8 mouse cellular contexts compared by ENCODE assay signal in genomic region chr1:162740401-162740835, GRCm38 (mm10). TPM values are rescaled to one million over a fixed set of nuclear protein-coding genes. Genes with fewer than 3 reads are reported as not detected.
A peak's percentile ranks its signal among the peaks of the same experiment; 100 is the strongest.
DNase-seq lines count a peak whose midpoint lies in the region; ATAC-seq and TF ChIP-seq lines count a peak whose summit lies in the region.

Gene Prrc2c, minus strand, starts transcription at chr1:162740556.

- H3K4me2 ChIP-seq in hindbrain, embryonic 13.5 days = peak within 1 kb of the TSS; percentile 87

- in situ Hi-C loops in Patski (cut with MboI; ENCODE audit: low pct_unique_long_range_greater_than_20kb) = no loop called here

- H3K27me3 ChIP-seq in Patski = peaks cover 8% of the 10 kb centered on the region
- no peaks in the 10 kb centered on the region for H3K27me3 ChIP-seq in hindbrain, embryonic 13.5 days

- no peaks in the 10 kb centered on the region for H3K9me3 ChIP-seq in hindbrain, embryonic 13.5 days

- H3K27ac ChIP-seq in hindbrain, embryonic 13.5 days = peak within 1 kb of the TSS; percentile 99

- ATAC-seq in Patski = peak; percentile 85
- ATAC-seq in hindbrain, embryonic 13.5 days (ENCODE audit: low FRiP score) = peak; percentile 97

- TF ChIP-seq CTCF in Patski (IDR thresholded peaks at IDR 0.05) = peak; percentile 75

- CTCF ChIA-PET in Patski (lab: Charles Lee) = no interaction called here

- POLR2A ChIA-PET in Patski (lab: Charles Lee) = interaction anchor here (1.0 kb wide), 1 partner anchor 10 kb away, joined by 7 read pairs; no protein-coding TSS in a partner anchor

- H3K9ac ChIP-seq in hindbrain, embryonic 13.5 days = peak within 1 kb of the TSS; percentile 99

- WGBS in hindbrain, embryonic 13.5 days = under 1% methylated on average over 36 of the region's 36 CpGs

- peaks cover 34% of the 10 kb centered on the region for H3K4me1 ChIP-seq in hindbrain, embryonic 13.5 days (replicated peaks)

- H3K4me3 ChIP-seq in hindbrain, embryonic 13.5 days = peak within 1 kb of the TSS; percentile 98

- H3K36me3 ChIP-seq in hindbrain, embryonic 13.5 days = no peaks in the 10 kb centered on the region

- peak; percentile 91 for DNase-seq in Patski (ENCODE audit: low read depth, low spot score)
- DNase-seq in cerebellum, postnatal 14 days = peak; percentile 100
- peak; percentile 98 to 99 for DNase-seq in frontal cortex, postnatal 14 days (ENCODE audit: low spot score in 2 of 2)
- DNase-seq in layer of hippocampus, postnatal 25 days (ENCODE audit: extremely low spot score in 1 of 2, low spot score in 1 of 2) = peak; percentile 99
- peak; percentile 98 for DNase-seq in lung, postnatal 25 days (ENCODE audit: low spot score)
- DNase-seq in retina, embryonic 14.5 days (ENCODE audit: low spot score) = peak; percentile 99
- DNase-seq in thymus, postnatal 4 days = peak; percentile 98

RNA-seq across cellular contexts. Expression of gene Prrc2c, which starts in this region (rescaled TPM):
- 78.5 TPM for polyA plus RNA-seq in Patski (2021)
- polyA plus RNA-seq in hindbrain, embryonic 13.5 days (2015; fragmentation: Nextera tagmentation; extraction: Ambion mirVana) = 165 and 170 TPM in 2 replicates
- 100 to 1,000 TPM; 159 to 199 TPM for total RNA-seq in layer of hippocampus, postnatal 25 days (2021)

Comparison
In these comparisons a context has a peak if more than half of its experiments do, and no peak if none do; other contexts are left out.
1. Peak in every context shown above with its lines: DNase-seq, ATAC-seq, H3K4me3 ChIP-seq and H3K27ac ChIP-seq.